Mouse (Mus musculus) erythroblast, adult 5-6 weeks (primary cell): ENCODE results near the gene Alg9. TPM values are rescaled to one million over a fixed set of nuclear protein-coding genes. Genes with fewer than 3 reads are reported as not detected.

Experiments used
- ATAC-seq: replicated peaks from 2 replicates; pipeline ENCODE4 v1.8.0; 2016; ENCODE audit warnings: moderate number of reproducible peaks, mild to moderate bottlenecking, moderate TSS enrichment, inconsistent platforms; ENCODE audit not compliant: poor library complexity, low FRiP score, severe bottlenecking
- total RNA-seq, 2 experiments: library from RNA; stranded (forward) in 1 of 2; stranded (reverse) in 1 of 2; fragments of 150-400 nt in 1 of 2; fragments of 200-764, 138-1000 nt in 1 of 2; gene quantifications; 2 replicates each; pipeline versions ENCODE4 v1.2.3 to v1.2.4; 2015 to 2017; ENCODE audit warnings: low replicate concordance in 2 of 2

Gene Alg9
- total RNA-seq, 2 experiments from 2014 or later = 18.0 to 46.1 TPM

DNA sequence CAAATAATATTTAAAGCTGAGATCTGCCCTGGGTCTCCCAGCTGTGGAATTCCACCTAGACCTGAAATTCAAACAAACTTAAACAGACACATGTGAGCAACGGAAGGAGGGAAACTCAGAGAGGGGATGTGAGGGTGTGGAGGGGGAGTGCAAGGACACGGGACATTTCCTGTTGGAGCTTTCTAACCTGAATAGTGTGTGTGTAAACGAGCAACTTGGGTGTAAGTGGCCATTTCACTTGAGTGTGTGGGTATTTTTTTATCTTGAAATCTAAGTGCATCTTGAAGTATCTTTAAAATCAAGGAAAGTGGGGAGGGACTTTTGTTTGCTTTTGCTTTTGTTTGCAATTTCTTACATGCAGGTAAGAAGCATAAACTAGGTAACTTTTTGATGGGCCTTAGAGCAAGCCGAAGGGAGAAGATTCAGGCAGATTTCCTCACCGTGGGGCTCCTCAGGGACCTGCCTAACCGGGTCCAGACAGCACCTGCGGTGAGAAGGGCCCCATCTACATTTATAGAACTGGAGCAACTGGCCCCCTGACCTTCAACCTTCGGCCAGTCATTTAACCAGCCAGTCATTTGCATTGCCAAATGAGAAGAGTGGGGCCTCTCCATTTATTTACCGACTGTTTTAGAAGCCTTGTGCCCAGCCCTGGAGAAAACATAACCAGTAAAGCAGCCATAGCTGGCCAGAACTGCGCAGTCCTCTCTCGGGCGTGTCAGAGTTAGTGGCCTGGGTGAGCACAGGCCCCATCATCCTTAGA, 73.0 kb downstream of the Alg9 start:
- no peak for ATAC-seq

DNA sequence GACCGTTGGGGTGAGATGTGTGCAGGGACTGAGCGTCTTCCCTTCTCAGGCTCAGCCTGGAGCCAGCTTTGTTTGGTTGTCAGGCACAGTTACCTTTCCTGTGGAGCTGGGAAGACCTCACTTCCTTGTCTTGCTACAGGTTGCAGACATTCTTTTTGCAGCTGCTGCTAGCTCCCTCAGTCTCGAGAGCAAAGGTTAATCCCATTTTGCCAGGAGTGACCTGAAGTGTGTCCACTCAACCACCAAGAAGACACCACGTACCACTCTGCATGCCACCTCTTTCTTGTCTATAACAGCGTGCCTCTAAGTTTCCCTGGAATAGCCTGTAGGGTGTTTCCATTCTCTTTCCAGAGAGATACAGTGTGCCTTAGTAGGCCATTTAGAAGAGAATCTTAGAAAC, 74.0 kb downstream of the Alg9 start:
- ATAC-seq = no peak

DNA sequence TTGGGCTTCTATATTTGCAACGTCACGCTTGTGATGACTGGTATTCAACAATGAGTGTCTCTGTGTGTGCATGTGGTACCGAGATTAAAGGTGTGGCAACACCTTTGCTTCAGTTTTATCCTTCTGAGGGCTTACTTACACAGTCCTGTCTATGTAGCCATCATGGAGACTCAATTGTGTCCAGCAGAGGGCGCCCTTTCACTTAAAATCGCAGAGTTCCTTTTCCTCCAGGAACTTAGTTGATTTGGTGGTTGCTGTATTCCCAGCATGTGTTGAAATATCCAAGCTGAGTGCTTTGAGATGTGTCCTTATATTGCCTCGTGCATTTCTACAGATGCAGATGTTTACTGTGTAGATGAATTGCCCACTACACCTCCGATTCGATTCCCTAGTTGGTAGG, 74.4 kb downstream of the Alg9 start:
- ATAC-seq = peak; percentile 47

DNA sequence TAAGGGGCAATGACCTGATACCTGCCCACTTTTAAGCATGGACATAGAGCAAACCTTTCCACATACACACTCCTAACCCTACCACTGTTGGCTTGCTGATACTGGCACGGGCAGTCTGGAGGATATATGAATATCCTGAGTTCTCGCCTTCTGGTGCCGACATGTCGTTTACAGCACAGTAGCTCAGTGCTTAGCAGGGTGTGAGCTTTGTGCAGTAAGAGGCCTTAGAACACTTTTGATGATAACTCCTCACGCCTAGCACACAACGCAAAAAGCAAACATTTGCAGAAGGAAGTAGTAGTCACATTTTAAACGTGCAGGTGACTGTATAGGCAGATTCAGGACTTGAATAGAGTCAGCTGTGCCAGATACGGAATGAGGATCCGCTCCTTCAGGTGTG, 74.9 kb downstream of the Alg9 start:
- ATAC-seq = 0 out of 2 replicates have a peak, but pooled peaks have one; percentile 10

DNA sequence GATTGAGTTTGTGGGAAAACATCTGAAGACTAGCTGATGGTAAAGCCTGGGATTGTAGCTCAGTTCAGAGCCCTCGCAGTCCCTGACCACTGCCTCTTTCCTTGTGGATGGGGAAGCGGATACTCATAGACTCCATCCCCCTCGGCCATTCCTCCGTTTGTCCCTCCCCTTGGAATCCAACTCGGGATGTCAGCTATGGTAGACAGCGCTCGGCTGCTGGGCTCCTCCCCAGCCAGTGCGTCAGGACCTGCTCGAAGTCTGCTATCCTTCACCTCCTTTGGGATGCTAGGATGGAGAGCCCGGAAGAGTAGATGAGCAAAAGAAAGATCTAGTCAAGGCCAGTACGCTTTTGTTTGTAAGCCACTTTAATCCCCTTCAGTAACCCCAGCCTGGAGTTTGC, 75.5 kb downstream of the Alg9 start:
- no peak for ATAC-seq

DNA sequence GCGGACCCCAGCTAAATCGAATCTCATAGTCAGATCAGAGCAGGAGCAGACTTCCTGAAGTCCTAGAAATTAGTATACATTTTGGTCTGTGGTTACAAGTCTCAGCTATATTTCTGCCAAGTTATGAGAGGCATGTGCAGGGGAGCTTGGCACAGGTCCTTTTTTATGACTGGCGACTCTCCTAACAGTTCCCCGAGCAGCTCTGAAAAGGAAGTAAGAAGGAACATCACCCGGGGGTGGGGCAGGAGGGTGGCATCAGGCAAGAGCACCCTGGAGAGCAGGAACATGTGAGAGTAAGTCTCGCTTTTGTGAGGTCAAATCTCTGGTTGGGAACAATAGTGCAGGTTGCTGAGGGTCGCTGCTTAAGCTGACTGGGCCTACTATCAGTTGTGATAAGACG, 75.9 kb downstream of the Alg9 start:
- no peak for ATAC-seq

DNA sequence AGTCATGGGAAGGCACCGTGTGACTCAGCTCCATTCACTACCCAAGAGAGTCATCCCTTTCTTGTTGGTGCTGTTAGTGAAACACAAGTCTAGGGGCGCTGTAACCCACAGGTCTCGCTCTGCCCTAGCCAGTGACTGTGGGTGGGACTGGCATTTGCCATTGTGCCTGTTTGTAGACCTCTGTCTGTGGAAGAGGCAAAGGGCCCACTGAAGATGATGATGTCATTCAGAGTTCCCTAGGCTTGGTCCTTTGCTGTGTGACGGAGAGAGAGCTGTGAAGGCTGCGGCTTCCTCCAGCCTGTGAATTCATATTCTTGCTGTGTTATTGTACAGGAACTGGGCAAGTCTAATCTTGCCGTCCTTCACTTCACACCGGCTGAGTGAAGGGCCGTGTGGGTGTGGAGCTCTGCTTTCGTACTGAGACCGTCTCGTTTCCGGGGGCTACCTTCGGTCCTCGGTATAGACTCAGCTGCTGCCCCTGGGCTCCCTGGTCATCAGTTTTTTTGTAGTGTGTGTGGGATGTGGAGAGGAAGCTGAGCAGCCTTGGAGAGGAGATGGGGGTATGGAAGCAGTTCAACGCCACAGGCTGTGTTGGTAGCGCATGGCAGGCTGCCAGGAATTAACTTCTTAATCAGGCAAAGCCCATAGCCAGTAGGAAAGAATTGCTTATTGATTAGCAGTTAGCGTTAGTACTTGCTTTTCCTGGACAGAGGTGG, 78.0 kb downstream of the Alg9 start:
- peak; percentile 49 for ATAC-seq

DNA sequence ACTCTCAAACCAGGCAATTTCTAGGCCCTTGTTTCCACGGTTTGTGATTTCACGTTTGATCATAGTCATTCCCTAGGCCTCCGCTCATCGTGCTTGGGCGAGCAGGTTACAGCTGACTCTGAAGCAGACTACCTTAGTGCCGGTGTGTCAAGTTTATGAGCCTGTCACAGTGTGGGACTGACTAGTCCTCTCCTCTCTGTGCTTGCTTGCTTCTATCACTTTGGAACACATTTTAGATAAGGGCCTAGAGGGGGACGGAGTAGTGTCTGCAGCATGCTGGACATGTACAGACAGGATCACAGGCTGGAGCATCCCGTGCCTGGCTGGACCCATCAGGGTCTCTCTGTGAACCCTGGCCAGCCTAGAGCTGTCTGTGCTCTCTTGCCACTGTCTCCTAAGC, 79.6 kb downstream of the Alg9 start:
- ATAC-seq = peak; percentile 62

DNA sequence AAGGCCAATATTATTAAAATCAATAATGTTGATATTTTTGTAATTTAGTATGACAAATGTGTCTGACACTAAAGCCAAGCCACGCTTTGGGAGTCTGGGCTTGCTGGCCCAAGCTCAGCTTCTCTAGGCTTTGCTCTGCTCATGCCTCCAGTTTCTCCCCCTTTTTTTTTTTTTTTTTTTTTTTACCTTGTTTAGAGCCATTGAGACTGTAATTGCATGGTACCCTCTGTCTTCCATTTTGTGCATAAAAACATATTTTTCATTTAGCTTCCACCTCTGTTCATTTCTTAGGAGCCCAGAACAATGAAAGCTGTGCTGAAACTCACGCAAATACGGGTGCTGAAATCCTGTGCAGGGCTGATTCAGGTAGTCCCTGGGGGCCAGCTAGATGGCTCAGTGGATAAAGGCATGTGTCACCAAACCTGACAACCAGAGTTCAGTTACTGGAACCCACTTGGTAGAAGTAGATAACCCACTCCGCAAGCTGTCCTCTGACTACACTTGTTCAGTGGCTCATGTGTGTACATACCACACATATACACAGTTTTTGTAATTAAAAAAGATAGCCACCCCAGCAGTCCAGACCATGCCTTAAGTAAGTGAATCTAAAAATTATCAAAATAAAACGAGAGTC, 80.4 kb downstream of the Alg9 start:
- 0 out of 2 replicates have a peak, but pooled peaks have one; percentile 14 for ATAC-seq

DNA sequence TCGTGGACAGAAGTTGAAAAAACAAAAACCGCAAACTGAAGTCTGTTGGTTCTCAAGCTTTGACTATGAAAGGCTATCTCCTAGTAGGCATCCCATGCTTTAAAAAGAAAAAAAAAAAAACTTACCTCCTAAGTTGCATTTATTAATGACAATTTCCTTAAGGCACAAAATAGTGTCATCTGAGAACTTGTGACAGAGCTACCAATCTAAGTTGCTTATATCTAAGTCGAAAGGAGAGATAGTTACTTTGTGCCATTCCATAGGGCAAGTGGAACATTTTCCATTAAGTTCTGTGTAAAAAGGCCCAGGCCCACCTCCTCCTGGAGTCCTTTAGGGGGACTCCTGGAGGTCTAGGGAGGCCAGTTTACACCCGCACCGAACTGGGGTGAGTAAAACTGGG, 81.0 kb downstream of the Alg9 start:
- ATAC-seq = no peak

DNA sequence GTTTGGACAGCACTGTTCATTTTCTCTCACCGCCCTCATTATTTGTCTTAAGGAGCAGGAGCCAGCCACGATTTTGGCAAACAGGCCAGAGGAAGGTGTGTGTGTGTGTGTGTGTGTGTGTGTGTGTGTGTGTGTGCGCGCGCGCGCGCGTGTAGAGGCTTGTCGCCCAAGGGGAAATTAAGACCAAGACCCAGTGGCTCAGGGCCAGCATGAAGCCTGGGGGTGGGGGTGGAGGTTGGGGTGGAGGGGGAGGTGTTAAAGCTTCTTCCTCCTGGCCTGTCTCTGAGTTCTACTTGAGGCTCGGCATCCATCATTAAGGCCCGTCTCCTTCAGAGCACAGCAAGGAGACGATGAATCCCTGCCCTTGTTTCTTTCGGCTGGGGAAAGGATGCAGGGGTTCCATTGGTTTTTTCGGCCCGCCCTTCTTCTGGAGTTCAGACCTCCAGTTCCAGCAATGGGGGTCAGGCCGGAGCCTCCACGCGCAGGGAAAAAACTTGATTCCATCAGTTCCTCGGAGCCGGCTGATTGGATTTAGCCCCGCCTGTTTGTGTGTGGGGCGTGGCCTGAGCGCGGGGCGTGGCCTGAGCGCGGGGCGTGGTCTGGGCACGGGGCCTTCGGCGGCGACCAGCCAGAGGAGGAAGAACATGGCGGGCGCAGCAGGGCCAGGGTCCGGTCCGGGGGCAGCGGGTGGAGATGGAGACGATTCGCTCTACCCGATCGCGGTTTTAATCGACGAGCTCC, 81.7 kb downstream of the Alg9 start:
- ATAC-seq = peak; percentile 63

DNA sequence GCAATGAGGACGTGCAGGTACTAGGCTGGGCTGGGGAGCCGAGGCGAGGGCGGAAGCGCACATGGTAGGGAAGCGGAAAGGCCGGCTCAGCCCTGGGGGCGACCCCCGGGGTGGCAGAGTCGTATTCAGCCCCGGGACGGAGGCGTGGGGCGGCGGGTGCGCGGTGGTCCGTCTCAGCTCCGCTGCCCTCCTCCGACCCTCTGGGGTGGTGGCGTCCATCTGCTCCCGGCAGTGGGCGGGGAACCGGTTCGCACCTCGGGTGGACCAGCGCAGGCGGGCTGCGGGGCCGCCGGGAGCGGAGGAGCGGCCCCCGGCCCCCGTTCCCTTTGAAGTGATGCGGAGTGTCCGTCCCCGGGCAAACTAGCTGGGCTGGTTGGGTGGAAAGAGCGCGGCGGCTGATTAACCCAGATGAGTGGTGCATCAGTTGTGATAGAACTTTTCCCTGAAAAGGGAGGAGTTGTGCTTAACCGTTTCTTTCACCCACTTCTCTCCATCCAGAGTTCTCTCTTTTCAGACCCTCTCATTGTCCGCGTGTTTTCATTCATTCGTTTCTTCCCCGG, 82.3 kb downstream of the Alg9 start:
- no peak for ATAC-seq

DNA sequence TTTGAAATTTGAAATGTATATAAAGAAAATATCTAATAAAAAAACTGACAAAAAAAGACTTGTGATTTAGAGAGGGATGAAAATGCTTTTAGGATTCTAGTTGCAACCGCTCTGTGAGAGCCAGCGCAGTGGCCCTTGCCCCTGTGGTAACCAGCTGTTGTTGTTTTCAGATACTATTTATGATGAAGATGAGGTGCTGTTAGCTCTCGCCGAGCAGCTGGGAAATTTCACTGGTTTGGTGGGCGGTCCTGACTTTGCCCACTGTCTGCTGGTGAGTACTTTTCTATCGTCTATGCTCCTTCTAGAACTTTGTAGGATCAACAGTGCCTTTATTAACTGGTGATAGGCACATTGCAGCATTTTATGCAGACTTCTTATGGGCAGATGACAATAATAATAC, 83.9 kb downstream of the Alg9 start:
- ATAC-seq = no peak

DNA sequence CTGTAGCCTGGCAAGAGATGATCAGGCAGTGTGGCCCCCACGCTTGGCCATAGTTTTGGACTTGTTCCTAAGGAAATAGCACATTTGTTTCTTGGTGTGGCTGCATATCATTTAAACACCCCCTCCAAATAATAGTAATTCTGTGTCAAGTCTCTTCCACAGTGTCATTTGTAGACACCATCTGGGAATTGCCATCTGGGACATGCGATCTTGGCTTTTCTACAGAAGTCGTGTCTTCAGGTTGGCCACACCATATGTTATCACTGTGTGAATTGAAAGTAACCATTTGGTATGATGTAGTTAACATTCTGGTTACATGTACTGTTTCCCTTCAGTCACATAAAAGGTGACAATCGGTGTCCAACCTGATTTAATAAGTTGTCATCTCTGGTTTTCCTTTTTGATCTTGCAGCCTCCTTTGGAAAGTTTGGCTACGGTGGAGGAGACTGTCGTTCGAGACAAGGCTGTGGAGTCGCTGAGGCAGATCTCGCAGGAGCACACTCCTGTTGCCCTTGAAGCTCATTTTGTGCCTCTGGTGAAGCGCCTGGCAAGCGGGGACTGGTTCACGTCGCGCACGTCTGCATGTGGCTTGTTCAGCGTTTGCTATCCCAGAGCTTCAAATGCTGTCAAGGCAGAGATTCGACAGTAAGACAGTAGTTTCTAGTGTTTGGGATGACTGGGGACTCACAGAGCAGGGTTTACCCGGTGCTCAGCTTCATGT, 86.5 kb downstream of the Alg9 start:
- no peak for ATAC-seq

DNA sequence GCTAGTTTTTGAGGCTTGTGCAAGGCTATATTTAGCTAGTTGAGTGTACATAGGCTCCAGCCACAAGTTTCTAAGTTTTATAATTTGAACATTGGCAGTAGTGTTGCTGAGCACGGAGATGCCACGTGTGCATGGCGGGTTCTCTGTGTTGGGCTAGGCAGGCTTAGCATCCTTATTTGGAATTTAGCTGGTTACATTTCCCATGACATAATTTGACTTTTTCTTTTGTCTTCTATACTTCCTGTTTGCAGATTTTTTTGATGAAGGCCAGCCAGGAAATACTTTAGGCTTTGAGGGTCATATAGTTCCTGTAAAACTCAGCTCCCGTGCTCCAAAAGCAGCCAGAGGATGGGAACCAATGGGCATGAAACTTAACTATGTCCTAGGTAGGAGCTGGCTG, 89.0 kb downstream of the Alg9 start:
- ATAC-seq = no peak

DNA sequence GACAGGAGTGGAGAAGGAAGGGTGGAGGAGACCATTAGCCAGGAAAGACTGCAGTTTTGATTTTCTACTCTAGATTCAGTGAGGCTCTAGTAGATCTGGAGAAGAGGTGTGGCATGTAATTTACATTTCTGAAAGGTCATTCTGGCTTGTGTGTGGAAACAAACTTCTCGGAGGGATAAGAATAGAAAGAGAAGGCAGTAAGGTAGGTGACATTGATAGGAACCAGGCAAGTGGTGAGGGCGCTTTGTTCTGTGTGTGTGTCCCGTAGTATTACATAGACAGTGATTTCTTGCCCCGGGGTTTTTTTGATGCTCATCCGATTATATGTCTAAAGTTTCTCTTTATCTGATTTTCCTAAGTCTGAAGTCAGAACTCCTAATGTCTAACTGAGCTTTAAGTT, 90.1 kb downstream of the Alg9 start:
- ATAC-seq = no peak

DNA sequence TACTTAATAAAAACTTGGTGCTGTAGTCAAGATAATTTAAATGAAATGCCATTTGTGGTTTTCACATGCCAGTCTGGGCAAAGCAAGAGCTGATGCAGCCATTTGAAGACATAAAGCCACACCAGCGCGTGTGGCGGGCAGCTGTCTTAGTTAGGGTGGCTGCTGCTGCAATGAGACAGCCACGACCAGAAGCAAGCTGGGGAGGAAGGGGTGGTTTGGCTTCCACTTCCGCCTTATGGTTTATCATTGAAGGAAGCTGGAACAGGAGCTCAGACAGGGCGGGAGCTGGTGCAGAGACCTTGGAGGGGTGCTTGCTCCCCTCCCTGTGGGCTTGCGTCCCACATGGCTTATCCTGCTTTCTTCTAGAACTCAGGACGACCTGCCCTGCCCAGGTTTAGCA, 91.0 kb downstream of the Alg9 start:
- ATAC-seq = no peak

DNA sequence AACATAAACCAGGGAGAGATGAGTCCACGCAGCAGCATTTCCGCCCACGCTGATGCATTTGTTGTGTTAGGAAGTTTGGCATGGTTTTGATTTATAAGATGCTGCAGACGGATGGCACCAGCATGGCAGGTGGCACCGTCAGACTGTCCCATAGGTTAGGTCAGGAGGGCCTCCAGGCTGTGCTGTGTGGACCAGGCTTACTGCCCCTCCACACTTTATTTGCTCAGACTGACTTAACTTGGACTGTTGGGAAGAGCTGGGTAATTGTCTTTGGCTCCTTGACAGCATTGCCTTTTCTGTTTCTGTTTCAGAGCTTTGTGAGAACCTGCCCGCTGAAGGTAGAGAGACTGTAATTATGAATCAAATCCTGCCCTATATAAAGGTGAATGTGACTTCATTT, 92.2 kb downstream of the Alg9 start:
- no peak for ATAC-seq

DNA sequence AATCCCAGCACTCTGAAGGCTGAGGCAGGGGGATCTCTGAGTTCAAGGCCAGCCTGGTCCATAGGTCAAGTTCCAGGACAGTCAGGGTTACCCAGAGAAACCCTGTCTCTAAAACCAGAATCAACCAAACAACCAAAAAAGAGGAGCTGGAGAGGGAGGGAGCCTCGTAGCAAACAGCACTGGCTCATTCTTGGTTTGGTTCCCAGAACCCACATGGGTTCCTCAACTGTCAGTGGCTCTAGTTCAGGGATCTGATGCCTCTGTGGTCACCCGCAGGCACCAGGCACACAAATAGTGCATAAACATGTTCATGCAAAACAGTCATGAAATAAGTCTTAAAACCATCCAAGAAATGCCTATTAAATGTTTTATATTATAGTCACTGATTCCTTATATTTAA, 93.4 kb downstream of the Alg9 start:
- no peak for ATAC-seq
